Mouse (Mus musculus): ENCODE measurements at regions not wholly inside any gene's neighbourhood (a gene's known extent, or its start where the extent isn't known, plus 50 kb on each side); places are given as distances from the start of the nearest gene placed in this dataset.

GRCm38 (mm10) chr13:39376677-39377076, 416.0 kb upstream of the Slc35b3 start:
- intact Hi-C loops (cut with DNase I) = no loop called here
- no peak overlapping the region for H3K27ac ChIP-seq
- H3K36me3 ChIP-seq (ENCODE audit: control insufficient read depth, insufficient read depth, low read length) = no peaks in the 10 kb centered on the region
- no peak overlapping the region for H3K9ac ChIP-seq (ENCODE audit: low read depth, low read length)
- H3K27me3 ChIP-seq (ENCODE audit: control insufficient read depth, insufficient read depth, low read length) = no peaks in the 10 kb centered on the region
- no peak overlapping the region for H3K4me3 ChIP-seq
- TF ChIP-seq EP300 (IDR thresholded peaks at IDR 0.05; ENCODE audit: insufficient read depth, low read depth, low read length) (no peak), POLR2A (IDR thresholded peaks at IDR 0.05; ENCODE audit: insufficient read depth, low read depth, low read length) (no peak), CTCF (IDR thresholded peaks at IDR 0.05) (no peak)
- no peaks in the 10 kb centered on the region for H3K4me1 ChIP-seq (ENCODE audit: control insufficient read depth, insufficient read depth, low read length)
- no peak for DNase-seq
- 82% methylated on average over 8 of the region's 8 CpGs for WGBS
- no peaks in the 10 kb centered on the region for H3K79me2 ChIP-seq (replicated peaks; ENCODE audit: control insufficient read depth, insufficient read depth, low read length)

GRCm38 (mm10) chr13:39376269-39376668, 415.6 kb upstream of the Slc35b3 start:
- Histone ChIP-seq H3K79me2 (replicated peaks; ENCODE audit: control insufficient read depth, insufficient read depth, low read length) (no peaks in the 10 kb centered on the region), H3K4me3 (no peak overlapping the region), H3K9ac (ENCODE audit: low read depth, low read length) (no peak overlapping the region), H3K4me1 (ENCODE audit: control insufficient read depth, insufficient read depth, low read length) (no peaks in the 10 kb centered on the region), H3K36me3 (ENCODE audit: control insufficient read depth, insufficient read depth, low read length) (no peaks in the 10 kb centered on the region), H3K27me3 (ENCODE audit: control insufficient read depth, insufficient read depth, low read length) (no peaks in the 10 kb centered on the region), H3K27ac (no peak overlapping the region)
- TF ChIP-seq CTCF (IDR thresholded peaks at IDR 0.05) (no peak), EP300 (IDR thresholded peaks at IDR 0.05; ENCODE audit: insufficient read depth, low read depth, low read length) (no peak), POLR2A (IDR thresholded peaks at IDR 0.05; ENCODE audit: insufficient read depth, low read depth, low read length) (no peak)
- DNase-seq = no peak
- intact Hi-C loops (cut with DNase I) = no loop called here
- WGBS = 82% methylated on average over 6 of the region's 6 CpGs

GRCm38 (mm10) chr13:39372565-39372964, 411.9 kb upstream of the Slc35b3 start:
- Histone ChIP-seq H3K4me1 (ENCODE audit: control insufficient read depth, insufficient read depth, low read length) (no peaks in the 10 kb centered on the region), H3K36me3 (ENCODE audit: control insufficient read depth, insufficient read depth, low read length) (no peaks in the 10 kb centered on the region), H3K4me3 (no peak overlapping the region), H3K79me2 (replicated peaks; ENCODE audit: control insufficient read depth, insufficient read depth, low read length) (no peaks in the 10 kb centered on the region), H3K9ac (ENCODE audit: low read depth, low read length) (no peak overlapping the region), H3K27me3 (ENCODE audit: control insufficient read depth, insufficient read depth, low read length) (no peaks in the 10 kb centered on the region), H3K27ac (no peak overlapping the region)
- TF ChIP-seq EP300 (IDR thresholded peaks at IDR 0.05; ENCODE audit: insufficient read depth, low read depth, low read length) (no peak), CTCF (IDR thresholded peaks at IDR 0.05) (peak; percentile 26)
- DNase-seq = no peak
- 73% methylated on average over 3 of the region's 3 CpGs for WGBS
- intact Hi-C loops (cut with DNase I) = no loop called here

- no peaks in the 10 kb centered on the region for H3K79me2 ChIP-seq (replicated peaks; ENCODE audit: control insufficient read depth, insufficient read depth, low read length)
- no peaks in the 10 kb centered on the region for H3K4me1 ChIP-seq (ENCODE audit: control insufficient read depth, insufficient read depth, low read length)
- no peak overlapping the region for H3K4me3 ChIP-seq
- 57% methylated on average over 4 of the region's 4 CpGs for WGBS
- no peaks in the 10 kb centered on the region for H3K27me3 ChIP-seq (ENCODE audit: control insufficient read depth, insufficient read depth, low read length)
- no peaks in the 10 kb centered on the region for H3K36me3 ChIP-seq (ENCODE audit: control insufficient read depth, insufficient read depth, low read length)
- intact Hi-C loops (cut with DNase I) = no loop called here
- no peak for TF ChIP-seq EP300 (IDR thresholded peaks at IDR 0.05; ENCODE audit: insufficient read depth, low read depth, low read length)
- H3K9ac ChIP-seq (ENCODE audit: low read depth, low read length) = no peak overlapping the region
- H3K27ac ChIP-seq = no peak overlapping the region
- DNase-seq = no peak
Measured at GRCm38 (mm10) chr13:39363637-39364036, 403.0 kb upstream of the Slc35b3 start.

- Histone ChIP-seq H3K36me3 (ENCODE audit: control insufficient read depth, insufficient read depth, low read length) (no peaks in the 10 kb centered on the region), H3K79me2 (replicated peaks; ENCODE audit: control insufficient read depth, insufficient read depth, low read length) (no peaks in the 10 kb centered on the region), H3K9ac (ENCODE audit: low read depth, low read length) (no peak overlapping the region), H3K4me1 (ENCODE audit: control insufficient read depth, insufficient read depth, low read length) (no peaks in the 10 kb centered on the region), H3K27ac (no peak overlapping the region), H3K27me3 (ENCODE audit: control insufficient read depth, insufficient read depth, low read length) (no peaks in the 10 kb centered on the region), H3K4me3 (no peak overlapping the region)
- intact Hi-C loops (cut with DNase I) = no loop called here
- 86% methylated on average over 13 of the region's 13 CpGs for WGBS
- no peak for TF ChIP-seq POLR2A (IDR thresholded peaks at IDR 0.05; ENCODE audit: insufficient read depth, low read depth, low read length)
- TF ChIP-seq CTCF (IDR thresholded peaks at IDR 0.05) = no peak
- TF ChIP-seq EP300 (IDR thresholded peaks at IDR 0.05; ENCODE audit: insufficient read depth, low read depth, low read length) = no peak
- no peak for DNase-seq
Measured at GRCm38 (mm10) chr13:39362536-39362935, 401.9 kb upstream of the Slc35b3 start.

GRCm38 (mm10) chr13:39351606-39352005, 390.9 kb upstream of the Slc35b3 start:
- TF ChIP-seq CTCF (IDR thresholded peaks at IDR 0.05) = no peak
- no peak for TF ChIP-seq EP300 (IDR thresholded peaks at IDR 0.05; ENCODE audit: insufficient read depth, low read depth, low read length)
- no peak for TF ChIP-seq POLR2A (IDR thresholded peaks at IDR 0.05; ENCODE audit: insufficient read depth, low read depth, low read length)
- no peaks in the 10 kb centered on the region for H3K4me1 ChIP-seq (ENCODE audit: control insufficient read depth, insufficient read depth, low read length)
- intact Hi-C loops (cut with DNase I) = no loop called here
- H3K4me3 ChIP-seq = no peak overlapping the region
- no peaks in the 10 kb centered on the region for H3K27me3 ChIP-seq (ENCODE audit: control insufficient read depth, insufficient read depth, low read length)
- H3K79me2 ChIP-seq (replicated peaks; ENCODE audit: control insufficient read depth, insufficient read depth, low read length) = no peaks in the 10 kb centered on the region
- H3K9ac ChIP-seq (ENCODE audit: low read depth, low read length) = no peak overlapping the region
- 50% methylated on average over 2 of the region's 2 CpGs for WGBS
- no peak for DNase-seq
- no peak overlapping the region for H3K27ac ChIP-seq
- no peaks in the 10 kb centered on the region for H3K36me3 ChIP-seq (ENCODE audit: control insufficient read depth, insufficient read depth, low read length)
